Mouse (Mus musculus) limb, embryonic 11.5 days (tissue): Measurements from ENCODE around the gene Arhgap6. TPM values are rescaled to one million over a fixed set of nuclear protein-coding genes. Genes with fewer than 3 reads are reported as not detected.

Experiments
- ATAC-seq: fragments of 200-750 bp; cut with Nextera tagmentation; 2 replicates; pipeline ENCODE4 v1.8.0; 2017; ENCODE audit warnings: low read depth; ENCODE audit not compliant: insufficient number of reproducible peaks, low FRiP score, low TSS enrichment
- DNase-seq: peaks from one replicate; pipeline ENCODE4 v3.0.0-alpha.2; 2015; ENCODE audit warnings: low spot score
- H3K27ac ChIP-seq: fragments of 300-500 bp; sonication (generic); replicated peaks from 2 replicates; pipeline ENCODE4 v1.5.1; 2014; ENCODE audit warnings: low read depth, mild to moderate bottlenecking, low read length
- H3K27me3 ChIP-seq: fragments of 300-500 bp; sonication (generic); 2 replicates; pipeline ENCODE4 v1.6.1; 2014; ENCODE audit warnings: mild to moderate bottlenecking, low read length, mixed read lengths; ENCODE audit not compliant: control insufficient read depth, insufficient read depth
- H3K36me3 ChIP-seq: fragments of 300-500 bp; sonication (generic); 2 replicates; pipeline ENCODE4 v1.6.1; 2014; ENCODE audit warnings: mild to moderate bottlenecking, low read length, moderate library complexity, mixed read lengths; ENCODE audit not compliant: control insufficient read depth, insufficient read depth
- H3K4me1 ChIP-seq: fragments of 300-500 bp; sonication (generic); 2 replicates; pipeline ENCODE4 v1.6.1; 2014; ENCODE audit warnings: low read length, mixed read lengths; ENCODE audit not compliant: control insufficient read depth, insufficient read depth
- H3K4me2 ChIP-seq: fragments of 300-500 bp; sonication (generic); 2 replicates; pipeline ENCODE4 v1.6.1; 2014; ENCODE audit warnings: low read depth, mild to moderate bottlenecking, moderate library complexity; ENCODE audit not compliant: severe bottlenecking
- H3K4me3 ChIP-seq: fragments of 300-500 bp; sonication (generic); 2 replicates; pipeline ENCODE4 v1.5.1; 2014; ENCODE audit warnings: low read depth, low read length
- H3K9ac ChIP-seq: fragments of 300-500 bp; sonication (generic); 2 replicates; pipeline ENCODE4 v1.6.1; 2014; ENCODE audit warnings: mild to moderate bottlenecking, low read length
- H3K9me3 ChIP-seq: fragments of 300-500 bp; sonication (generic); 2 replicates; pipeline ENCODE4 v1.6.1; 2016; ENCODE audit warnings: low read length; ENCODE audit not compliant: control insufficient read depth
- WGBS: fragments of 180-500 bp; shearing (Covaris S2); extraction: QIAGEN DNeasy Blood & Tissue Kit; methylation state at CpG from one replicate; pipeline ENCODE4 v1.1.7; 2014; 5-methylcytosine and 5-hydroxymethylcytosine counted together
- polyA plus RNA-seq: library from polyadenylated mRNA; unstranded; fragments of >200 nt; fragmentation: Nextera tagmentation; extraction: Ambion mirVana; gene quantifications from 2 replicates; pipeline ENCODE4 v1.2.1, GENCODE M21; 2014

Gene Arhgap6
- polyA plus RNA-seq, 1 experiment from 2014 or later = 1.4 TPM

DNA sequence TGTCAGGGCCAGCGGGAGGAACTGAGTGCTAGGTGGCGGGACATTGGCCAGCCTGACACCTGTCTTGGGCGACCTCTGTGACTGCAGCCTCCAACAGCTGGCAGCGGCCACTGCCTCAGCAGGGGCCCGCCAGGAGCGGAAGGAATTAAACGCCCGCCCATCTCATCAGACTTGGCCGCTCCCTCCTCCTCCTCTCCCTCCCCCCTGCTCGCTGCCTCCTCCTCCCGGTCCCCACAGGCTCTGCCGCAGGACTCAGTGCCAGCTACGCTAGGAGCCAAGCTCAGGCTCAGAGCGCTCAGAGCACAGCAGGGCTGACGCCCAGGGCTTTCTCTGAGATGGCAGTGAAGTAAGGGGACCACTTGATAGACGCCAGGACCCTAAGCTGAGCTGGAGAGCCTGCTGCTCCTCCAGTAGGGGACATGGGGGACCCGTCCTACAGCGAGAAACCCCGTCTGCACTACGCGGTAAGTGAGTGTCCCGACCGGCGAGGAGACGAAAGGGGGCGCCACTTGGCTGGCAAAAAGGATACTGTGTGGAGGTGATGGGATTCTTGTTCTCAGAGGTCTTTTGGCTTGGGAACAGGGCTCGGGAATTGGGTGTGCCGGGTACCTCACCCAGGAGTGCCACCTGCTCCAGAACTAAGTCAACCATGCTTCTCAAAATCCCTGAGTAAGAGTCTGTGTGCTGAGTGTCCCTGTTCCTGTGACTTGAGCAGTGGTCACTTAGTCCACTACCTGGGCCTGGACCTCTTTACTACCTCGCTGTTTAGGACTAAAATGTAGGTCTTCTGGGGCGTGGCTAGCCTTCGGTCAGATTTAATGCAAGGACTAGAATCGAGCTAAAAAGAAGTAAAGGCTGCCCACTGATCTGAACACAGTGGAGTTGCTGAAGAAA lies 241.8 kb downstream of the Arhgap6 start:
- DNase-seq (peak; percentile 57), ATAC-seq (peak; percentile 75; the same call in 1 of the 2 replicates)
- no peaks in the 10 kb centered on the region for H3K4me1 ChIP-seq
- no peaks in the 10 kb centered on the region for H3K36me3 ChIP-seq
- H3K27ac ChIP-seq = no peak overlapping the region
- peaks cover 13% of the 10 kb centered on the region for H3K27me3 ChIP-seq
- H3K4me3 ChIP-seq = 0 out of 2 replicates have a peak overlapping the region, but pooled peaks have one; percentile 6
- 0 out of 2 replicates have a peak overlapping the region, but pooled peaks have one; percentile 27 for H3K9ac ChIP-seq
- WGBS = 17% methylated on average over 32 of the region's 32 CpGs
- peak overlapping the region; percentile 53 for H3K4me2 ChIP-seq
- no peaks in the 10 kb centered on the region for H3K9me3 ChIP-seq

DNA sequence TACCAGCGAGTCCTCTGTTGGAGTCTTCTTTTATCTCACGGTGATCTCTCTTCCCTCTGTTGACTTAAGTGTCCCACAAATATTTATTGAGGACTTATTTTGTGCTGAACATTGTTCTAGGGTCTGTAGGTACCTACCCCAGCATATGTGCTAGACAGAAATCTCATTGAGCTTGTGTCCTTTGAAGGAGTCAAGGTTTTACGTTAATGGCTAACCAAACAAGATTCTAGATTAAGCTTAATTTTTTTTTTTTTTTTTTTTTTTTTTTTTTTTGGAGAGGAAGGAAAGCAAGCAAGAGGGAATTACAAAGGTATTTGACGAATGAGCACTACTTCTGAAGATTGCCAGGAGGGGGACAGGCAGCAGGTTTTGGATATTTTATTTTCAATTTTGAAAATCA lies 242.5 kb downstream of the Arhgap6 start:
- no peak overlapping the region for H3K4me3 ChIP-seq
- H3K36me3 ChIP-seq = no peaks in the 10 kb centered on the region
- H3K27me3 ChIP-seq = peaks cover 13% of the 10 kb centered on the region
- 53% methylated on average over 4 of the region's 4 CpGs for WGBS
- H3K4me1 ChIP-seq = no peaks in the 10 kb centered on the region
- H3K27ac ChIP-seq = no peak overlapping the region
- DNase-seq (no peak), ATAC-seq (no peak)
- no peak overlapping the region for H3K9ac ChIP-seq
- H3K4me2 ChIP-seq = no peak overlapping the region
- no peaks in the 10 kb centered on the region for H3K9me3 ChIP-seq

DNA sequence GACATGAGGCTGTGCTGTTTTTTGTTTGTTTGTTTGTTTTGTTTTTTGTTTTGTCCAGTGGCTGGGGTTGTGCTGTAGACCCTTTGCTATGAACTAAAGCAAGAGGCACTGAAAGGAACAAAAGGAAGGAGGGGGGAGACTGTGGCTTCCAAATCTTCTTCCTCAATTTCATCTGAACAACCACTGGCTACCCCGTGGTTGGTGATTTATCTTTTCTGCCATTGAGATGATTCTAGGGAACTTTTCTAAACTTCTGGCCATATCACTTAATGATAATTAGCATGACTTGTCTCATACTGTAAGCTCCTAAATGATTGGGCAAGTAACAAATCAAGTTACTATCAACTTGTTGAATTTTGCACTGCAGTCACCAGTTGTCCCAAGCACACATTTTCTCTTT lies 249.0 kb downstream of the Arhgap6 start:
- Histone ChIP-seq H3K36me3 (no peaks in the 10 kb centered on the region), H3K27me3 (no peaks in the 10 kb centered on the region), H3K9ac (no peak overlapping the region), H3K4me2 (no peak overlapping the region), H3K4me3 (no peak overlapping the region), H3K4me1 (no peaks in the 10 kb centered on the region), H3K9me3 (no peaks in the 10 kb centered on the region), H3K27ac (no peak overlapping the region)
- ATAC-seq (no peak), DNase-seq (no peak)
- 83% methylated on average over 1 of the region's 1 CpGs for WGBS

DNA sequence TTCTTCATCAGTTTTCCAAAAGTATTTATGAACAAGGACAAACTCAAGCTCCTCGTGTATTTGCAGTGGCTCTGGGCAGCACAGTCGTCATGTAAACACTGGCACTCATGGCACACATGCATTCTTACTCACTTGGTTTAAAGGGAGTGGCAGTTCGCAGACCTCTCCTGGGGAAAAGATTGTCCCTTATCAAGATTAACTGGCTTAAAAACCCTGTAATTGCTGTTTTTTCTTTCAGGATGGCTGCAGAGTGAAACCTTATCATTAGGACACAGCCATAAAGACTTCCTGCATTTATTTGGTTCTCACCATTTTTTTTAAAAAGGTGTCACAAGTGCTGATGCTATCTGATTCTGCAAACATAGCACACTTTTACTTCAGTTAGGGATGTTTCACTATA lies 252.7 kb downstream of the Arhgap6 start:
- H3K4me3 ChIP-seq = no peak overlapping the region
- H3K36me3 ChIP-seq = no peaks in the 10 kb centered on the region
- no peaks in the 10 kb centered on the region for H3K27me3 ChIP-seq
- no peak overlapping the region for H3K9ac ChIP-seq
- no peaks in the 10 kb centered on the region for H3K4me1 ChIP-seq
- DNase-seq (no peak), ATAC-seq (no peak)
- H3K9me3 ChIP-seq = no peaks in the 10 kb centered on the region
- H3K27ac ChIP-seq = no peak overlapping the region
- 51% methylated on average over 3 of the region's 3 CpGs for WGBS
- no peak overlapping the region for H3K4me2 ChIP-seq

DNA sequence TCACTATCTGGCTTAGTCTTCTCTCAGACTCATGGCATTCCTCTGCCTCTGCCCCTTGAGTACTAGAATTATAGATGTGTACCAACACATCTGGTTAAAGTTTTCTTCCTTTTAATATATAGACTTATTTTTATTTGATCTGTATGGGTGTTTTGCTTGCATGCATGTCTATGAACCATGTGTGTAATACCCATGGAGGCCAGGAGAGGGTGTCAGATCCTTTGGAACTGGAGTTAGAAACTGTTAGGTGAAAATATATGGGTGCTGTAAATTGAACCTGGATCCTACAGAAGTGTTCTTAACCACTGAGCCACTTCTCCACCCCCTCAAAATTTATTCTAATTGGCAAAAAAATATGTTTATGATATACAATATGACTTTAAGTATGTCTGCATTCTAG lies 254.7 kb downstream of the Arhgap6 start:
- no peak overlapping the region for H3K27ac ChIP-seq
- ATAC-seq = no peak

DNA sequence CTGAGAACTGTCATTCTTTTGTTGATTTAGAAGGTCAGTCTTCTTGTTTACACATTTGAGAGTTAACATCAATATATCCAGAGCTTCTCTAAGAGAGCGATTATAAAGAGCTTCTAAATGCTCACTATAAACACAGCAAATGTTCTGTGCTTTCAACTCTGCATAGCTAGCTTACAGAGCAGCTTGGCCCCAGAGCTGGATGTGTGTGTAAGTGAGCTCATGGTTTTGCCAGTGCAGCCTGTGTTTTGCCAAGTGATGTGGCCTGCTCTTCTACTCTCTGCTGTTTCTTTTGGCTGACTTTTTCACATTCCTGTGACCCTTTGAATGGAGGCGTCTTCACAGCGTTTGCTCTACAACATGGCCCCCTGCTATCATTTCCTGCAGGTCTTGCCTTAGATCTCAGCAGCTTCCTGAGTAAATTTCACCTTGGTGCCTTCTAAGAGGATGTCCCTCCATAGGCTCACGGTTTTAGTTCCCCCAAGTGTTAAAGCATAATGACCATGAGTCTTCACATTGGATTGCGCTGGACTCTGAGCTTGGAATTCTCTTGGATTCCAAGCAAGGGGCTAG lies 259.1 kb downstream of the Arhgap6 start:
- H3K9me3 ChIP-seq = no peaks in the 10 kb centered on the region
- no peaks in the 10 kb centered on the region for H3K4me1 ChIP-seq
- no peaks in the 10 kb centered on the region for H3K27me3 ChIP-seq
- H3K27ac ChIP-seq = no peak overlapping the region
- H3K4me2 ChIP-seq = no peak overlapping the region
- no peaks in the 10 kb centered on the region for H3K36me3 ChIP-seq
- H3K9ac ChIP-seq = no peak overlapping the region
- 45% methylated on average over 5 of the region's 5 CpGs for WGBS
- H3K4me3 ChIP-seq = no peak overlapping the region
- DNase-seq (no peak), ATAC-seq (no peak)

More for the DNA sequence above, 254.7 kb downstream of the Arhgap6 start:
- Histone ChIP-seq H3K4me1 (no peaks in the 10 kb centered on the region), H3K4me2 (no peak overlapping the region), H3K4me3 (no peak overlapping the region), H3K9me3 (no peaks in the 10 kb centered on the region), H3K36me3 (no peaks in the 10 kb centered on the region), H3K27me3 (no peaks in the 10 kb centered on the region), H3K9ac (no peak overlapping the region)
- DNase-seq = no peak

DNA sequence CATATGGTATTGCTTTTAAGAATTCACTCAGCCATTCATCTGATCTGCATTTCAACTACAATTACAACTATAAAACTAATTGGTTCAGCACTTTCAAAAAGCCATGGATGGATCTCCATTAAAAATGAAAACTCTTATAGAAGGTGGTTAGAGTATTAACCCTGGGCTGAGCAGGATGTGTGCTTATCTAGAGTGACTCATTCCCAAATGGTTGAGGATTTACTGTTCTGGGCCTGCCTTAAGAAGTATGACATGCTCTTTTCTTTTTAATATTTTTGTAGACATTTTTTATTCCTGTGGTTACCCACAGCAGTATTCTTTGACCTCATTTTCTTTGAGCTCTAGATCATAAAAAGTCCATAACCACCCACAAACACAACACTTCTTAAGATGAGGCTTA lies 267.7 kb downstream of the Arhgap6 start:
- H3K27ac ChIP-seq = no peak overlapping the region
- no peak overlapping the region for H3K4me2 ChIP-seq
- no peaks in the 10 kb centered on the region for H3K27me3 ChIP-seq
- H3K4me1 ChIP-seq = no peaks in the 10 kb centered on the region
- H3K9ac ChIP-seq = no peak overlapping the region
- no peaks in the 10 kb centered on the region for H3K9me3 ChIP-seq
- no peaks in the 10 kb centered on the region for H3K36me3 ChIP-seq
- H3K4me3 ChIP-seq = no peak overlapping the region
- no peak for DNase-seq
- ATAC-seq = no peak

DNA sequence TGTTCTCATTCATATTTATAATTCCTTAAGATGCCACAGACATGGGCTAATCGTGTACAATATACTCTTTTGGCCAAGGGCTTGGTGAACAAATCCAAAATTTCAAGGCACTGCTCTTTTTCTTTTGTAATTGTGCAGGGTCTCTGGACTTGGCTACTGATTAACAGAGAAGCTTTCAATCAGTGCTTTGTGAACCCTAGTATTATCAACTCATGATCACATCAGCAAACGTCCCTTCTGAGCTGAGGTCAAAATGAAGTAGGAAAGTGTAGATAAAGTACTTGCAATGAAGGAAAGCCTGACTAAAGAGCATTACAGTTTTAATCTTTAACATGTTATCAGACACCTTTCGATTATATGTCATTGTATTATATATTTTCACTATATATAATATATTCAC lies 270.4 kb downstream of the Arhgap6 start:
- DNase-seq = no peak
- Histone ChIP-seq H3K9ac (no peak overlapping the region), H3K27me3 (no peaks in the 10 kb centered on the region), H3K36me3 (no peaks in the 10 kb centered on the region), H3K4me3 (no peak overlapping the region), H3K27ac (no peak overlapping the region), H3K9me3 (no peaks in the 10 kb centered on the region), H3K4me1 (no peaks in the 10 kb centered on the region), H3K4me2 (no peak overlapping the region)
- no peak for ATAC-seq
- WGBS = 77% methylated on average over 3 of the region's 3 CpGs
